Mouse (Mus musculus) myocyte (in vitro differentiated cells): ENCODE data around the gene Krtap5-2.

Experiments used
- E2F4 ChIP-seq: IDR thresholded peaks from one replicate; pipeline ENCODE4 v1.6.1; 2011; ENCODE audit warnings: mild to moderate bottlenecking, control low read depth, moderate library complexity; ENCODE audit not compliant: insufficient read depth
- MAX ChIP-seq: IDR thresholded peaks from one replicate; pipeline ENCODE4 v1.6.1; 2011; ENCODE audit warnings: low read depth, mild to moderate bottlenecking, control low read depth
- MYOG ChIP-seq, 3 experiments: IDR thresholded peaks; one replicate each; pipeline ENCODE4 v1.6.1; 2011; ENCODE audit warnings: control low read depth in 2 of 3, low read depth in 2 of 3, mild to moderate bottlenecking in 2 of 3; ENCODE audit not compliant: insufficient read length in 2 of 3, control insufficient read depth in 1 of 3, insufficient read depth in 1 of 3
- POLR2A ChIP-seq: IDR thresholded peaks from one replicate; pipeline ENCODE4 v1.6.1; 2011; ENCODE audit warnings: low read depth, mild to moderate bottlenecking, control low read depth, moderate library complexity; ENCODE audit not compliant: insufficient read length
- POLR2AphosphoS2 ChIP-seq: IDR thresholded peaks from one replicate; pipeline ENCODE4 v1.6.1; 2011; ENCODE audit warnings: low read depth, control low read depth; ENCODE audit not compliant: insufficient read length
- REST ChIP-seq: IDR thresholded peaks from one replicate; pipeline ENCODE4 v1.6.1; 2011; ENCODE audit warnings: mild to moderate bottlenecking, control low read depth, moderate library complexity; ENCODE audit not compliant: insufficient read depth, insufficient read length
- SRF ChIP-seq: IDR thresholded peaks from one replicate; pipeline ENCODE4 v1.6.1; 2011; ENCODE audit warnings: low read depth; ENCODE audit not compliant: control insufficient read depth, insufficient read length
- USF1 ChIP-seq: IDR thresholded peaks from one replicate; pipeline ENCODE4 v1.6.1; 2011; ENCODE audit warnings: low read depth, mild to moderate bottlenecking, control low read depth, moderate library complexity

- TF ChIP-seq POLR2A (no peak), USF1 (no peak), SRF (no peak), E2F4 (no peak), REST (no peak), MAX (no peak), POLR2AphosphoS2 (no peak), MYOG (IDR thresholded peaks at IDR 0.05; ENCODE audit: control insufficient read depth in 1 of 3, insufficient read depth in 1 of 3, insufficient read length in 2 of 3, low read depth in 2 of 3) (no peak)
Observed at GRCm38 (mm10) chr7:142169836-142170235, 6.0 kb downstream of the Krtap5-2 start.
